Mouse (Mus musculus) urinary bladder, postnatal 14 days (tissue): ENCODE results near the gene Prss48.
"Not testable (repeated sequence)": the region's sequence is repeated elsewhere in the genome, so short reads cannot be mapped to it uniquely, and the experiment has no call there.

Experiments
- DNase-seq: peaks from one replicate; pipeline ENCODE4 v3.0.0; 2021; ENCODE audit warnings: low spot score

Gene Prss48

GRCm38 (mm10) chr3:86002940-86003339, 649 bp upstream of the Prss48 start:
- DNase-seq, result no peak

- no peak for DNase-seq
Measured at GRCm38 (mm10) chr3:86001271-86001670, 1.0 kb downstream of the Prss48 start.

- peak; percentile 31 for DNase-seq
Measured at GRCm38 (mm10) chr3:85994645-85995044, 7.6 kb downstream of the Prss48 start.

GRCm38 (mm10) chr3:85993744-85994143, 8.5 kb downstream of the Prss48 start:
- no peak for DNase-seq

GRCm38 (mm10) chr3:85991802-85992156, 10.5 kb downstream of the Prss48 start:
- no peak for DNase-seq

GRCm38 (mm10) chr3:85991140-85991801, 11.0 kb downstream of the Prss48 start:
- no peak for DNase-seq

- DNase-seq, result no peak
Measured at GRCm38 (mm10) chr3:85987225-85987624, 15.1 kb downstream of the Prss48 start.

- no peak for DNase-seq
Measured at GRCm38 (mm10) chr3:85984537-85984936, 17.8 kb downstream of the Prss48 start.

- DNase-seq, result not testable (repeated sequence)
Measured at GRCm38 (mm10) chr3:85981761-85982160, 20.5 kb downstream of the Prss48 start.

- DNase-seq, result no peak
Measured at GRCm38 (mm10) chr3:85980036-85980435, 22.3 kb downstream of the Prss48 start.

GRCm38 (mm10) chr3:85974451-85974850, 27.8 kb downstream of the Prss48 start:
- DNase-seq, result no peak

- no peak for DNase-seq
Measured at GRCm38 (mm10) chr3:85973376-85974140, 28.7 kb downstream of the Prss48 start.

GRCm38 (mm10) chr3:85971599-85971975, 30.7 kb downstream of the Prss48 start:
- DNase-seq, result peak; percentile 35

- DNase-seq, result peak; percentile 88
Measured at GRCm38 (mm10) chr3:85970742-85971598, 31.3 kb downstream of the Prss48 start, which contains the start of gene Sh3d19. Gene Sh3d19, plus strand, starts transcription at chr3:85971109.

- no peak for DNase-seq
Measured at GRCm38 (mm10) chr3:85969040-85969439, 33.3 kb downstream of the Prss48 start.

GRCm38 (mm10) chr3:85965479-85965878, 36.8 kb downstream of the Prss48 start:
- DNase-seq, result no peak

GRCm38 (mm10) chr3:85961134-85961533, 41.2 kb downstream of the Prss48 start:
- peak; percentile 18 for DNase-seq

GRCm38 (mm10) chr3:85959669-85960068, 42.6 kb downstream of the Prss48 start:
- no peak for DNase-seq

- no peak for DNase-seq
Measured at GRCm38 (mm10) chr3:85955704-85956103, 46.6 kb downstream of the Prss48 start.

GRCm38 (mm10) chr3:85955269-85955668, 47.0 kb downstream of the Prss48 start:
- no peak for DNase-seq

GRCm38 (mm10) chr3:85952696-85953283, 49.5 kb downstream of the Prss48 start:
- no peak for DNase-seq

GRCm38 (mm10) chr3:85950914-85951313, 51.4 kb downstream of the Prss48 start:
- DNase-seq, result no peak
